Mouse (Mus musculus): Measurements from ENCODE around the gene Phc2. TPM values are rescaled to one million over a fixed set of nuclear protein-coding genes. Genes with fewer than 3 reads are reported as not detected.
A peak's percentile ranks its signal among the peaks of the same experiment; 100 is the strongest.
"Not testable (repeated sequence)": the region's sequence is repeated elsewhere in the genome, so short reads cannot be mapped to it uniquely, and the experiment has no call there.

Phc2 gene
- 89.2 TPM for polyA plus RNA-seq (2021)

- no peaks in the 10 kb centered on the region for H3K27me3 ChIP-seq
- ChIA-PET CTCF (no interaction called here), POLR2A (no interaction called here)
- peak; percentile 85 for ATAC-seq
- in situ Hi-C loops (cut with MboI; ENCODE audit: low pct_unique_long_range_greater_than_20kb), result no loop called here
- DNase-seq (ENCODE audit: low read depth, low spot score), result peak; percentile 33
- TF ChIP-seq CTCF (IDR thresholded peaks at IDR 0.05), result peak; percentile 60
Measured at GRCm38 (mm10) chr4:128654505-128655381, at the start of gene Phc2. Gene Phc2 (plus strand): TSS chr4:128654702.

GRCm38 (mm10) chr4:128606586-128606985 lies 47.9 kb upstream of the Phc2 start:
- DNase-seq (ENCODE audit: low read depth, low spot score) (no peak), ATAC-seq (no peak)

DNA sequence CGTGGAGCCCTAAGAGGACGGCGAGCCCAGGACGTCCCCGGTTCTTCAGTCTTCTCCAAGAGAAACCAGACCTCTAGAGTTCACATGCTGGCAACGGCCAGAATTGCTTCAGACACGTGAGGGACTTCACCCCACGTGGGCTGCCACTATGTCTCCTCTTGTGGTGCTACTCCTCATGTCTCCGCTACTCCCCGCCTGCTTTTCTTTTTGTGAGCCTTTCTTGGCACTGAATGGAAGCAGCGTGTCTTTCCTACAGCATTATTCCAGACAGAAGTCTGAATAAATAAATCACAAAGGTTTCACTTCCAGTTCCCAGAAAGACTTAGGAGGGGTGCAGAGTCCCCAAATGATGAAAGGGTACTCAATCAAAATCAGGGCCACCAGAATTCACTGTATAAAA lies 46.8 kb upstream of the Phc2 start:
- DNase-seq (ENCODE audit: low read depth, low spot score), result no peak
- in situ Hi-C loops (cut with MboI; ENCODE audit: low pct_unique_long_range_greater_than_20kb), result loop anchor here (25.0 kb wide), 1 partner anchor 505 kb away; the partner anchor contains the start of genes Hpca and Tmem54
- ChIA-PET POLR2A (no interaction called here), CTCF (interaction anchor here (1.1 kb wide), 1 partner anchor 8 kb away, joined by 8 read pairs; no protein-coding TSS in a partner anchor)
- TF ChIP-seq CTCF (IDR thresholded peaks at IDR 0.05), result no peak
- ATAC-seq, result no peak
- H3K27me3 ChIP-seq, result no peaks in the 10 kb centered on the region

More at GRCm38 (mm10) chr4:128606586-128606985, 47.9 kb upstream of the Phc2 start:
- POLR2A ChIA-PET, result interaction anchor here (0.6 kb wide), 1 partner anchor 1363 kb away, joined by 3 read pairs; the partner anchor contains the start of gene Smim12
- no peak for TF ChIP-seq CTCF (IDR thresholded peaks at IDR 0.05)
- no peaks in the 10 kb centered on the region for H3K27me3 ChIP-seq
- CTCF ChIA-PET, result no interaction called here
- in situ Hi-C loops (cut with MboI; ENCODE audit: low pct_unique_long_range_greater_than_20kb), result loop anchor here (25.0 kb wide), 1 partner anchor 506 kb away; the partner anchor contains the start of genes Hpca and Tmem54

DNA sequence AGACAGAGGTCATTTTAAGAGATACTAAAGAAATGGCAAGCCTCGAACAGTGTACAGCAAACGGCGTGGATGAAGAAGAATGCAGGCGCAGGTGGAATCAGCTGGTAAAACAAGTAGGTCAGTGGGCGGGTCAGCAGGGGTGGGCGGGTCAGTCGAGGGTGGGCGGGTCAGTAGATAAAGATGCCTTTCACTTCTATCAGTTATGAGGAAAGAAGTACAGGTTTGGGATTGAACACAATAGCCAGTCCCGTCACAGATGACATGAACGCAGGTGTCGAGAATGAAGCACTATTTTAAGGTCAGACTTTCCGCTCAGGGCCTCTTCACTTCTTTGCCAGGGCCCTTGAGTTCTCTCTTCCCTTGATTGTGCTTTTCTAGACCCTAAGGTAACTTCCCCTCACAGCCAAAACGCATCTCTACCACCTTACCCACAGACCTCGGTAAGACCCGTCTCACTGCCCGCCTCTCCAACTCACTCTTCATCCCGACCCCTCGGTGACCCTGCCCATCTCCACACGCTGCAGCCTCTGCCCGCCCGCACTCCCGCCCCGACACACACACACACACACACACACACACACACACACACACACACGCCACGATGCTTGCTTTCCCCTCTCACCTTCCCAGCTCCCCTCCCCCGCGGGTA lies 45.1 kb upstream of the Phc2 start:
- ATAC-seq (no peak), DNase-seq (ENCODE audit: low read depth, low spot score) (no peak)
- no peak for TF ChIP-seq CTCF (IDR thresholded peaks at IDR 0.05)
- ChIA-PET CTCF (no interaction called here), POLR2A (no interaction called here)
- in situ Hi-C loops (cut with MboI; ENCODE audit: low pct_unique_long_range_greater_than_20kb), result loop anchor here (25.0 kb wide), 1 partner anchor 503 kb away; the partner anchor contains the start of genes Hpca and Tmem54
- no peaks in the 10 kb centered on the region for H3K27me3 ChIP-seq

- CTCF ChIA-PET, result no interaction called here
Measured at GRCm38 (mm10) chr4:128609925-128610402, 44.5 kb upstream of the Phc2 start, which contains the start of gene Zscan20. Gene Zscan20 (minus strand): TSS chr4:128610098.

GRCm38 (mm10) chr4:128610706-128611105 lies 43.8 kb upstream of the Phc2 start:
- POLR2A ChIA-PET, result interaction anchor here (0.6 kb wide), 1 partner anchor 11 kb away, joined by 5 read pairs; no protein-coding TSS in a partner anchor
- ATAC-seq, result no peak

More at GRCm38 (mm10) chr4:128609925-128610402, 44.5 kb upstream of the Phc2 start, which contains the start of gene Zscan20:
- in situ Hi-C loops (cut with MboI; ENCODE audit: low pct_unique_long_range_greater_than_20kb), result loop anchor here (5.0 to 25.0 kb wide), 4 partner anchors 102 to 502 kb away; partner anchors contain the start of genes Hpca and Tmem54
- POLR2A ChIA-PET, result no interaction called here
- DNase-seq (ENCODE audit: low read depth, low spot score) (peak; percentile 87), ATAC-seq (peak; percentile 98)
- no peaks in the 10 kb centered on the region for H3K27me3 ChIP-seq
- TF ChIP-seq CTCF (IDR thresholded peaks at IDR 0.05), result no peak

DNA sequence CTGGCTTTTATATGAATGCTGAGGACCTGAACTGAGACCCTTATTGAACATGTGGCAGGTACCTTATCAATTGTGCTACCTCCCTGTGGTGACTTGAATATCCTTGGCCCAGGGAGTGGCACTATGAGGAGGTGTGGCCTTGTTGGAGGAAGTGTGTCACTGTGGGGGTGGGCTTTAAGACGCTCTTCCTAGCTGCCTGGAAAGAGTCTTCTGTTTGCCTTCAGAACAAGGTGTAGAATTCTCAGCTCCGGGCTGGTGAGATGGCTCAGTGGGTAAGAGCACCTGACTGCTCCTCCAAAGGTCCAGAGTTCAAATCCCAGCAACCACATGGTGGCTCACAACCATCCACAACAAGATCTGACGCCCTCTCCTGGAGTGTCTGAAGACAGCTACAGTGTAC lies 42.8 kb upstream of the Phc2 start:
- ATAC-seq; DNase-seq (ENCODE audit: low read depth, low spot score); POLR2A ChIA-PET; H3K27me3 ChIP-seq: not testable (repeated sequence)
- in situ Hi-C loops (cut with MboI; ENCODE audit: low pct_unique_long_range_greater_than_20kb), result loop anchor here (5.0 to 25.0 kb wide), 4 partner anchors 101 to 501 kb away; partner anchors contain the start of genes Hpca and Tmem54
- CTCF ChIA-PET, result interaction anchor here (1.0 kb wide), 1 partner anchor 244 kb away, joined by 3 read pairs; no protein-coding TSS in a partner anchor

More at GRCm38 (mm10) chr4:128610706-128611105, 43.8 kb upstream of the Phc2 start:
- DNase-seq (ENCODE audit: low read depth, low spot score), result no peak
- no peaks in the 10 kb centered on the region for H3K27me3 ChIP-seq
- in situ Hi-C loops (cut with MboI; ENCODE audit: low pct_unique_long_range_greater_than_20kb), result loop anchor here (5.0 to 25.0 kb wide), 4 partner anchors 102 to 502 kb away; partner anchors contain the start of genes Hpca and Tmem54
- CTCF ChIA-PET, result no interaction called here
- TF ChIP-seq CTCF (IDR thresholded peaks at IDR 0.05), result no peak

DNA sequence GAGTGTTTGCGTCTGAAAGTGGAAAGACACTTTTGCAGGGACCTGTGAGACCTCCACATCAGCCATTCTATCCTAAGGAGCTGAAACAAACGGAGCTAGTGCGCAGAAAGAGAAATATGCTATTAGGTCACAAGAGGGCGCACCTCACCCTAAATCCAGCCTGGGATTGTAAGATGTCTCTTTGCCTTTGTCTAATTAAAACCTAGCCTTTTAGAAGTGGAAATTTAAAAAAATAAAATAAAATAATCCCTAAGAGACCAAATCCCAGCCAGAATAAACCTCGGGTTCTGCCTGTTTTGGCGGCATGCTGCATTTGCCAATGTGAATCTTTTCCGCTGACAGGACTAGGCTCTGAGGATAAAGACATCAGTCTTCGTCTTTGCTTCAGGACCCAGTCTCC lies 41.2 kb upstream of the Phc2 start:
- DNase-seq (ENCODE audit: low read depth, low spot score) (no peak), ATAC-seq (no peak)
- TF ChIP-seq CTCF (IDR thresholded peaks at IDR 0.05), result no peak
- CTCF ChIA-PET, result interaction anchor here (0.8 to 1.9 kb wide), 5 partner anchors 9 to 245 kb away, joined by 3 to 7 read pairs (median 3); no protein-coding TSS in a partner anchor
- H3K27me3 ChIP-seq, result peaks cover 6% of the 10 kb centered on the region
- in situ Hi-C loops (cut with MboI; ENCODE audit: low pct_unique_long_range_greater_than_20kb), result loop anchor here (5.0 to 25.0 kb wide), 4 partner anchors 99 to 499 kb away; partner anchors contain the start of genes Hpca and Tmem54
- POLR2A ChIA-PET, result no interaction called here

DNA sequence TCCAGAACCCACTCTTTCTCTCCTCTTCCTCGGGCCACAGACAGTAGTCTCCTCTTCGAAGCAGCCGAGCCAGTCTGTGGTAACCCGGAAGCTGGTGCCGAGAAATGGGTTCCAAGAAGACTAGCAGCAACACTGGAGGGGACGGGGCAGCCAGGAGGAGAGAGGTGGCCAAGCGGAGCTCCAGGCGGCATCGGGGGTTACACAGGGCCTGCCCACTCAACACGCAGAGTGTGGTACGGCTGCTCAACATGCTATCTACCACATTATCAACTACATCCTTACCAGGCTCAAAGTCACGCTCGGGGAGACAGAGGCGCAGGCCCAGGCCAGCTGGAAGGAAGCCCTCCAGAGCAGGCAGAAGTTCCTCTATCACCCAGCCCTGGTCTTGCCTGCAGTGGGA lies 38.7 kb upstream of the Phc2 start:
- ChIA-PET POLR2A (no interaction called here), CTCF (no interaction called here)
- in situ Hi-C loops (cut with MboI; ENCODE audit: low pct_unique_long_range_greater_than_20kb), result loop anchor here (25.0 kb wide), 1 partner anchor 497 kb away; the partner anchor contains the start of genes Hpca and Tmem54
- ATAC-seq, result no peak
- DNase-seq (ENCODE audit: low read depth, low spot score), result no peak
- H3K27me3 ChIP-seq, result peaks cover 6% of the 10 kb centered on the region
- TF ChIP-seq CTCF (IDR thresholded peaks at IDR 0.05), result no peak
